Mouse (Mus musculus) C2C12 (cell line): Measurements from ENCODE around the gene Fn3krp.

ENCODE experiments used
- CEBPB ChIP-seq: IDR thresholded peaks from one replicate; pipeline ENCODE4 v1.6.1; 2011; ENCODE audit warnings: low read depth, mild to moderate bottlenecking, control low read depth, moderate library complexity
- CTCF ChIP-seq: IDR thresholded peaks from one replicate; pipeline ENCODE4 v1.5.1; 2011; ENCODE audit not compliant: control insufficient read depth, insufficient read depth, insufficient read length

- TF ChIP-seq CTCF (no peak), CEBPB (no peak)
These were observed 40.9 kb upstream of the Fn3krp start for GRCm38 (mm10) chr11:121380294-121380693.
